Mouse (Mus musculus): ENCODE data around the gene Gm21970.

GRCm38 (mm10) chr16:91459396-91459795 lies 67.9 kb downstream of the Gm21970 start:
- TF ChIP-seq POLR2A (IDR thresholded peaks at IDR 0.05; ENCODE audit: control insufficient read depth, low read depth, low read length) (no peak), CTCF (IDR thresholded peaks at IDR 0.05; ENCODE audit: control insufficient read depth, insufficient read depth, insufficient replicate concordance, low read depth, low read length) (no peak)
